Mouse (Mus musculus) liver, postnatal 0 days (tissue): ENCODE data around the gene Ntm. TPM values are rescaled to one million over a fixed set of nuclear protein-coding genes. Genes with fewer than 3 reads are reported as not detected.

Experiments used
- ATAC-seq: fragments of 200-750 bp; cut with Nextera tagmentation; 2 replicates; pipeline ENCODE4 v1.8.0; 2017; ENCODE audit warnings: mild to moderate bottlenecking, moderate library complexity
- DNase-seq: peaks from one replicate; pipeline ENCODE4 v3.0.0-alpha.2; 2016
- H3K27ac ChIP-seq: fragments of 300-500 bp; sonication (generic); 2 replicates; pipeline ENCODE4 v1.5.1; 2014; ENCODE audit warnings: antibody characterized with exemption, moderate library complexity, mild to moderate bottlenecking, low read depth
- H3K27me3 ChIP-seq: fragments of 300-500 bp; sonication (generic); 2 replicates; pipeline ENCODE4 v1.6.1; 2014; ENCODE audit warnings: low read length, control low read depth, mixed read lengths; ENCODE audit not compliant: insufficient read depth
- H3K36me3 ChIP-seq: fragments of 300-500 bp; sonication (generic); replicated peaks from 2 replicates; pipeline ENCODE4 v1.6.1; 2014; ENCODE audit warnings: mild to moderate bottlenecking, control low read depth, low read length, moderate library complexity, mixed read lengths; ENCODE audit not compliant: insufficient read depth
- H3K4me1 ChIP-seq: fragments of 300-500 bp; sonication (generic); 2 replicates; pipeline ENCODE4 v1.6.1; 2014; ENCODE audit warnings: antibody characterized with exemption, mild to moderate bottlenecking, control low read depth; ENCODE audit not compliant: insufficient read depth
- H3K4me2 ChIP-seq: fragments of 300-500 bp; sonication (generic); 2 replicates; pipeline ENCODE4 v1.6.1; 2014; ENCODE audit warnings: low read depth, mild to moderate bottlenecking, low read length, moderate library complexity, mixed read lengths
- H3K4me3 ChIP-seq: fragments of 300-500 bp; sonication (generic); 2 replicates; pipeline ENCODE4 v1.5.1; 2014; ENCODE audit warnings: low read depth, low read length
- H3K9ac ChIP-seq: fragments of 300-500 bp; sonication (generic); replicated peaks from 2 replicates; pipeline ENCODE4 v1.6.1; 2014; ENCODE audit warnings: mild to moderate bottlenecking, moderate library complexity
- H3K9me3 ChIP-seq: fragments of 300-500 bp; sonication (generic); 2 replicates; pipeline ENCODE4 v1.6.1; 2016; ENCODE audit warnings: mild to moderate bottlenecking, control low read depth, low read length, mixed read lengths
- CTCF ChIP-seq: sonication (generic); IDR thresholded peaks from 2 replicates; pipeline ENCODE4 v1.5.1; 2016; ENCODE audit warnings: antibody characterized with exemption, low read depth
- EP300 ChIP-seq: IDR thresholded peaks from 2 replicates; pipeline ENCODE4 v1.6.1; 2016; ENCODE audit warnings: antibody characterized with exemption, low read depth, mild to moderate bottlenecking
- WGBS: fragments of 180-500 bp; shearing (Covaris S2); extraction: QIAGEN DNeasy Blood & Tissue Kit; methylation state at CpG from one replicate; pipeline ENCODE4 v1.1.7; 2014; ENCODE audit not compliant: insufficient replicate concordance; 5-methylcytosine and 5-hydroxymethylcytosine counted together
- polyA plus RNA-seq: library from polyadenylated mRNA; unstranded; fragments of >200 nt; fragmentation: Nextera tagmentation; extraction: Ambion mirVana; gene quantifications from 2 replicates; pipeline ENCODE4 v1.2.1, GENCODE M21; 2015

Ntm gene
- polyA plus RNA-seq, 1 experiment from 2014 or later, result 1.00 TPM

- no peaks in the 10 kb centered on the region for H3K27me3 ChIP-seq
- no peak for TF ChIP-seq EP300
- TF ChIP-seq CTCF, result peak; percentile 54
- no peak overlapping the region for H3K4me2 ChIP-seq
- H3K9ac ChIP-seq, result no peak overlapping the region
- no peak for ATAC-seq
- peak; percentile 26 for DNase-seq
- no peak overlapping the region for H3K27ac ChIP-seq
- no peaks in the 10 kb centered on the region for H3K36me3 ChIP-seq
- H3K4me3 ChIP-seq, result no peak overlapping the region
- 51% methylated on average over 8 of the region's 8 CpGs for WGBS
- no peaks in the 10 kb centered on the region for H3K4me1 ChIP-seq
- no peaks in the 10 kb centered on the region for H3K9me3 ChIP-seq
Measured at GRCm38 (mm10) chr9:29585746-29586380, 377.1 kb downstream of the Ntm start.

DNA sequence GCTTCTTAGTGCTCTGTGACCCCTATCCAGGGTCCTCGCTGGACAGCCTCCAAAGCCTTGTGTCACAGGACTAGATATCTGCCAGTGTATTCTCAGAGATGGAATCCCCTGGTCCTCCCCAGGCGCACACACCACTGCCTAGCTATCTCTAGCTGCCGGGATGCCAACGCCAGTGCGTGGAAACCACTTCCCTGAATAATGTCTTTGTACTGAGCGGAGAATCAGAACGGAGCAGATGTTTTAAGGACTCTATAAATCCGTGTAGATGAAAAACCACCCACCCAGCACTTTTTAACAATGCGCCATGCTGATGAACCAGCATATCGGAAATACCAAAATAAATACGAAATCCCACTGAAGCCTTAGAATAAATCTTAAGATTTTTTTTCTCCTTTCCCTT, 384.7 kb downstream of the Ntm start:
- H3K4me3 ChIP-seq, result no peak overlapping the region
- TF ChIP-seq EP300, result no peak
- no peak for TF ChIP-seq CTCF

GRCm38 (mm10) chr9:29576051-29576533, 386.8 kb downstream of the Ntm start:
- TF ChIP-seq CTCF, result no peak
- no peak for TF ChIP-seq EP300
- 63% methylated on average over 4 of the region's 4 CpGs for WGBS
- ATAC-seq, result no peak

More for the DNA sequence above, 384.7 kb downstream of the Ntm start:
- H3K36me3 ChIP-seq, result no peaks in the 10 kb centered on the region
- no peak overlapping the region for H3K9ac ChIP-seq
- ATAC-seq (no peak), DNase-seq (no peak)
- H3K27ac ChIP-seq, result no peak overlapping the region
- H3K9me3 ChIP-seq, result no peaks in the 10 kb centered on the region
- H3K4me1 ChIP-seq, result no peaks in the 10 kb centered on the region
- WGBS, result 76% methylated on average over 11 of the region's 11 CpGs
- no peak overlapping the region for H3K4me2 ChIP-seq
- H3K27me3 ChIP-seq, result no peaks in the 10 kb centered on the region

GRCm38 (mm10) chr9:29574548-29574947, 388.4 kb downstream of the Ntm start:
- H3K4me1 ChIP-seq, result no peaks in the 10 kb centered on the region
- no peak overlapping the region for H3K4me3 ChIP-seq
- DNase-seq (no peak), ATAC-seq (no peak)
- TF ChIP-seq CTCF (no peak), EP300 (no peak)
- no peak overlapping the region for H3K4me2 ChIP-seq
- H3K27me3 ChIP-seq, result no peaks in the 10 kb centered on the region
- no peak overlapping the region for H3K9ac ChIP-seq
- H3K27ac ChIP-seq, result no peak overlapping the region
- H3K36me3 ChIP-seq, result no peaks in the 10 kb centered on the region
- H3K9me3 ChIP-seq, result no peaks in the 10 kb centered on the region
- 69% methylated on average over 5 of the region's 5 CpGs for WGBS

More at GRCm38 (mm10) chr9:29576051-29576533, 386.8 kb downstream of the Ntm start:
- Histone ChIP-seq H3K4me1 (no peaks in the 10 kb centered on the region), H3K27ac (no peak overlapping the region), H3K27me3 (no peaks in the 10 kb centered on the region), H3K4me2 (no peak overlapping the region), H3K4me3 (no peak overlapping the region), H3K36me3 (no peaks in the 10 kb centered on the region), H3K9me3 (no peaks in the 10 kb centered on the region), H3K9ac (no peak overlapping the region)
- DNase-seq, result no peak

DNA sequence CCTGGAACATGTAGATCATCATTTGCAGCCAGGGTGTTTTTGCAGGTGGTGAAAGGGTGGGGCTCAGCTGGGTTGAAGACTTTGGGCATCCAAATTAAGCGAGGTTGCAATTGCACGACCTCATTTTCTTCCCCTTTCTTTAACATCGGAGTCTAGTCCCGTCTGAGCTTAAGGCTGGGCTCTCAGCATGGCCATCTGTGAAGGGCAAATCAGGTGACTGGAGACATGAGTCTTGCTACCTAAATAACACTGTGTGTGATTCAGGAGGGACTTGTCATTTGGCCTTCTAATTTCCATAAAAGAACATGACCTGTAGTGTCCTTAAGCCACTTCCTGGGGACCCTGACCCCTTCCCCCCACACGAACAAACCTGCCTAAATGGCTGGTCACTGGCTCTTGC, 394.4 kb downstream of the Ntm start:
- TF ChIP-seq CTCF (no peak), EP300 (no peak)
- no peak for DNase-seq
- no peak for ATAC-seq
- Histone ChIP-seq H3K4me2 (no peak overlapping the region), H3K4me1 (no peaks in the 10 kb centered on the region), H3K27me3 (no peaks in the 10 kb centered on the region), H3K4me3 (no peak overlapping the region), H3K9me3 (no peaks in the 10 kb centered on the region), H3K9ac (no peak overlapping the region), H3K27ac (no peak overlapping the region), H3K36me3 (no peaks in the 10 kb centered on the region)
- WGBS, result 42% methylated on average over 5 of the region's 5 CpGs

DNA sequence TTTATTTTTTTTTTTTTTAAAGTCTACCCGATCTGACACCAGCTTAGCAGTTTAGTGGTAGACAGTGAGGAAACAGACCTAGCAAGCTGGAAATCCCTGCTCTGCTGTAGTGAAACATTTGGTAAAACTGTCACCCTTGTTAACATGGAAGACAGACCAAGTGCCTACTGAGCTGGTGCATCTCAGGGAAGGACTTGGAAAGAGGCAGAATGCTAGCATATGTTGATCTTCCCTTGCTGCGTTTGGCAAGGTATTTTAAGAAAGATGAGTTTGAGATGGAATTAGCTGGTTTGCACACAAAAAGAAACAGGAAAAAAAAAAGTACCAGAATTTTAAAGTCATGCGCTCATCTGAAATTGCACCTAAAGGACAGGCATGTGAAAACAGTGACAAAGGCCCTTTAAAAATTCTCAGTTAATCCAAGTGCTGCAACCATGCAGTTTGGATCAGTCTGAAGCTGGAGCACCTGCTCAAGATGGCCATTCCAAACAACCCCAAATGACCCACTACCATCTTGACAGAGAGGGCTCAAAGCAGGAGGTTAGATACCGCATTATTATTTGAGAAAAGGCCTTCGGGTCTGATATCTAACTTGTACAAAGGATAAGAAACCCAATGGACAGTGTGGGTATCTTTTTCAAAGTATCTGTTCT, 400.4 kb downstream of the Ntm start:
- no peak for ATAC-seq
- DNase-seq, result no peak
- TF ChIP-seq EP300 (no peak), CTCF (no peak)
- Histone ChIP-seq H3K27ac (no peak overlapping the region), H3K4me1 (no peaks in the 10 kb centered on the region), H3K4me3 (no peak overlapping the region), H3K9ac (no peak overlapping the region), H3K27me3 (no peaks in the 10 kb centered on the region), H3K36me3 (no peaks in the 10 kb centered on the region), H3K4me2 (no peak overlapping the region), H3K9me3 (no peaks in the 10 kb centered on the region)
- WGBS, result 75% methylated on average over 5 of the region's 5 CpGs
